Mouse (Mus musculus) lung, adult 10 weeks (tissue): Measurements from ENCODE around the gene Wbp11. TPM values are rescaled to one million over a fixed set of nuclear protein-coding genes. Genes with fewer than 3 reads are reported as not detected.

Experiments
- polyA plus RNA-seq: library from polyadenylated mRNA; stranded (reverse); fragments of 350-450 nt; fragmentation: Illumina TruSeq; extraction: RNeasy Lipid Tissue Mini Kit (QIAGEN cat#74804); gene quantifications from one replicate; pipeline ENCODE4 v1.2.3, GENCODE M21; 2014; ENCODE audit warnings: low read depth, low replicate concordance; ENCODE audit not compliant: insufficient read depth

Gene Wbp11
- polyA plus RNA-seq: 21.4 TPM

DNA sequence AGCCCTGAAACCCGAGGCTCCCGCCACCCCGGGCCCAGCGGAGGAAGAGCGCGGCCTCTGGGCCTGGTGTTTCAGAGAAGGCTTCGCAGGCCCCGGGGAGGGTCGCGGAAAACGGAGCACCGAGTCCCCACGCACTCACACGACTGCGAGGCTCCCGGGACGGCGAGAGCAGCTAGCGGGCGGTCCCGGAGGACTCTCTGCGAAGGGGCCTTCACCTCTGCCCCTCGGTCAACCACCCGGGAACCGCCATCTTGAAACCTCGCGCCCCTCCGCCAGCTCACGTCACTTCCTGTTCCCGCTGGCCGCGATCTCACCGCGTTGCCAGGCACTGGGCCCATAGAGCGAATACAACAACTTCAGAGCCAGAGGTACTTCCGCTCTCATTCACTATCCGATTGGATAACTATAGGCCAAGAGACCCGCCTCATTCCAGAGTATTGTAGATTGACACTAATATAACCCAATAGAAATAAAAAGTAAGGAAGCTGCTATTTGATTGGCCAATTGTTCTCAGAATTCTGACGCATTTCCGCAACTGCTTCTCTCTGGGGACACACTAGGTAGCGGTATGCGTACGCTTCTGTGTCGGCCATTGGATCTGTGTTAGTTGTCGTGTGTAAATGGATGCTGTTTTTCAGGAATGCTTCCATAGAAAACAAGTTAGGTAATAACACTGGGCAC lies at the start of gene Wbp11:
Gene Wbp11 (minus strand): TSS at position 353 of the 681 bp plus-strand sequence.

DNA sequence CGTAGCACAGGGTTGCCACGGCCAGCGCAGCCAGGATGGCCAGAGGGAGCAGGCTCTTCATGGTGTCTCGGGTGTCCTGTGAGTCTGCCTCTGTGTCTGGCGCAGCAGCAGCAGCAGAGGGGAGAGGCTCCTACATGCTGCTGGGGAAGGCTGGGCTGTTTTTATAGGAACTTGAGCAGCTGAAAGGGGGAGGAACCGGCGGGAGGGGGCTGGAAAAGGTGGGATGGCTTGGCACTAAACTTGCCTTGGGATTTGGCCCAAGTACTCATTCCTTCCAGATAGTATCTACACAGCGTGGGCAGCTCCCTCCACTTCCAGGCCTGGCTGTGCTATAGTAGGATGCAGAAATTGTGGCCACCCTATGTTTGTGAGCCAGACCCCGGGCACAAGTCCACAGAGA lies 47.6 kb upstream of the Wbp11 start, which contains the start of gene Mgp:
Gene Mgp (minus strand): TSS at position 154 of the 400 bp plus-strand sequence.

DNA sequence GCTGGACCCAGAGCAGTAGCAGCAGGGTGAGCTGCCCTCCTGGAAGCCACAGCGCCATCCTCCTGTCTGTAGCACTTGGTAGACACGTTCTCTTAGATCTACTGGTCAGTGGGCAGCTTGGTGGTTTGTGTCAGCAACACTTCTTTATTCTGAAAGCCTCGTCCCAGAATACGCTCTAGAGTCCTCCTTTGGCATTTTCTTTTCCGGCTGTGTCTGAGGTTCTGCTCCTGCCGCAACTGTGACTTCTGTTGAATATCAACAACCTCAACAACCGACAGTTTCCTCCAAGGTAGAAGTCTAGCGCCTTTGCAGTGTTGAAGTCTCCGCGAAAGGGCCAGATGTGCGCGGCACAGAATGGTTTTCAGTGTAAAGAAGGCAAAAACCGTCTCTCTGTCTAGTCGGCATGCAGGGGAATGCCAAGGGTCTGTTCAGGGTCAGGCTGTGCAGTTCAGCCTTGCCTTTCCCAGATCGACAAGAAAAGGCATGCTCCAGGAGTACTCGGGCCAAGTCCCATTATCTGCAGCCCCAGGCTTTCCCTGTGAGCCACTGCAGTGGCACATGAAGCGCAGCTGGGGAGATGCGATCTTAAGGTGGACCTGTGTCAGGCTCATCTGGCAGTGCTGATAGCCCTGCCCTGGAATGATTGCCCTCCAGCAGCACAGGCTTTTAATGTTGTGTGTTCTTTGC lies 29.3 kb upstream of the Wbp11 start, which contains the start of gene Art4:
Gene Art4 (minus strand): TSS at position 548 of the 687 bp plus-strand sequence.

DNA sequence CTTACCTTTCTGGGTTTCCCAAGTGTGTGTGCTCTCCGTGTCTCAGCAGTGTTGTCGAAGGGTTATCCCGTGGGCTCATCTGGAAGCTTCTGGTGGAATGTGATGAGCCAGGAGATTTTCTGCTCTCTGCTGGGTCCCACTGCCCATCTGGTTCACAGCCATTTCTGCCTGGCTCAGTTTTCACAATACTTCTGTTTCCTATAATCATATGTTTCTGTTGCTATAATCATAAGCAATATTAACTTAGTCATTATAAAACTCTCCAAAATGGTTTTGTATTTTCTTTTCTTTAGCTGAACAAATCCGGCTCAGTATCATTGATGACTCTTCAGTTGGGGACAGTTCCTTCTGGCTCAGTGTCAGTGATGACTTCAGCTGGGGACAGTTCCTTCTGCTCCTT lies 7.3 kb upstream of the Wbp11 start, which contains the start of gene Smco3:
Gene Smco3 (minus strand): TSS at position 101 of the 400 bp plus-strand sequence.

DNA sequence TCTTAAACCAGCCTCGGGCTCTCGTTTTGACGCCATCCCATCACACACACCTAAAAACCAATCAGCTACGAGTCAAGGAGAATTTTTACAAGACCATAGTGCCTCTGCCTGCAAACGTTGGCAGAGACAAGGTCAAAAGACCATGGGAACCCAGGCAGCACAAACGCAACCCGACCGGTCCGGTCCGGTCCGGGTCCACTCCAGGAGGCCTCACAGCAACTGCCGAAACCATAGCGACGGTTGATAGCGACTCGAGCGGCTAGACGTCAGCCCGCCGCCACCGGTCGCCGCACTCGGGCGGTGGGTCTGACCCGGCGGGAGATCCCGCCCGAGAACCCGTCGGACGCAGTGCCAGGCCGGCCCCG lies 535 bp downstream of the Wbp11 start, which contains the start of gene BC049715:
Gene BC049715 (plus strand): TSS at position 111 of the 365 bp plus-strand sequence.

DNA sequence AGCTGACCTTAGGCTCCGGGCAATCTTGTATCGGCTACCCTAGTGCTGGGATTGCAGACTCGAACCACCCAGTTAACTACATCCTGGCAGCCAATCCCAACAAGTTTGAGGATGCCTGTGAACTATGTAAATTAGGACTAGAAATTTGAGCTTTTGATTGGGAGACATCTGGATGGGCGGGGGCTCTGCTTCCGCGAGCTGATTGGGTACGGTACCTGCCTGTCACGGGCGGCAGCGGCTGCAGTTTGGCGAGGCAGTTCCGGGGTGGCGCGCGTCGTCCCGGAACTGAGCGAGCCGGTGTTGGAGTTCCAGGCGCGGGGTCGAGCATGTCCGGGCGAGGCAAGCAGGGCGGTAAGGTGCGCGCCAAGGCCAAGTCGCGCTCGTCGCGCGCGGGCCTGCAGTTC lies 20.0 kb downstream of the Wbp11 start, which contains the start of gene H2afj:
Gene H2afj (plus strand): TSS at position 231 of the 404 bp plus-strand sequence.

DNA sequence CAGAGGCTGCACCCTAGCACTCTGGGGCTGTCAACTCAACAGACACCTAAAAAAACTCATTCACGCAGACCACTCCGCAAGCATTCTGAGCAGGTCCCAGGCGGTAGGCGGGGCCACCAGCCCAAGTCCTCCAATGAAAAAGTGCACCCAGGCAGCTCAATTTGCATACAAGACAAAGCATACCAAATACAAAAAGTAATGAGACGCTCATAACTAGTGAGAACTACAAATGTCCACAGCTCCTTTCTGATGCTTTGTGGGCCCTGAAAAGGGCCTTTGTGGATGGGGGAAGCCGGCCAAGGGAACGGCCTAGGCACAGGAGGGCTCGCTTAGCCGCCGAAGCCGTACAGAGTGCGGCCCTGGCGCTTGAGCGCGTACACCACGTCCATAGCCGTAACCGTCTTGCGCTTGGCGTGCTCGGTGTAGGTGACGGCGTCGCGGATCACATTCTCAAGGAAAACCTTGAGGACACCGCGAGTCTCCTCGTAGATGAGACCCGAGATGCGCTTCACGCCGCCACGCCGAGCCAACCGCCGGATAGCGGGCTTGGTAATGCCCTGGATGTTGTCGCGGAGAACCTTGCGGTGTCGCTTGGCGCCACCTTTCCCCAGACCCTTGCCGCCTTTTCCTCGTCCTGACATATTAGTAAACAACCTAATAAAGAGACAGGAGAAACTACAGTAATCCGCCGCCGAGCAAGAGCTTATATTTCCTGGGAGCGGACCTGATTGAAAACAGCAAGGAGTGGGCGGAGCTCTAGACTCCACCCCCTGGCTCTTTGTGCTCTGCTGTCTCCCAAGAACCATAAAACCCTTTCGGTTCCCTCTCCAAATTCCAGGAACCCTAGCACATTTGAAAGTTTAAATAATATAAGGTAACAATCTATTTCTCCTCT lies 24.0 kb downstream of the Wbp11 start, which contains the start of gene Hist4h4:
Gene Hist4h4 (minus strand): TSS at position 677 of the 895 bp plus-strand sequence.

DNA sequence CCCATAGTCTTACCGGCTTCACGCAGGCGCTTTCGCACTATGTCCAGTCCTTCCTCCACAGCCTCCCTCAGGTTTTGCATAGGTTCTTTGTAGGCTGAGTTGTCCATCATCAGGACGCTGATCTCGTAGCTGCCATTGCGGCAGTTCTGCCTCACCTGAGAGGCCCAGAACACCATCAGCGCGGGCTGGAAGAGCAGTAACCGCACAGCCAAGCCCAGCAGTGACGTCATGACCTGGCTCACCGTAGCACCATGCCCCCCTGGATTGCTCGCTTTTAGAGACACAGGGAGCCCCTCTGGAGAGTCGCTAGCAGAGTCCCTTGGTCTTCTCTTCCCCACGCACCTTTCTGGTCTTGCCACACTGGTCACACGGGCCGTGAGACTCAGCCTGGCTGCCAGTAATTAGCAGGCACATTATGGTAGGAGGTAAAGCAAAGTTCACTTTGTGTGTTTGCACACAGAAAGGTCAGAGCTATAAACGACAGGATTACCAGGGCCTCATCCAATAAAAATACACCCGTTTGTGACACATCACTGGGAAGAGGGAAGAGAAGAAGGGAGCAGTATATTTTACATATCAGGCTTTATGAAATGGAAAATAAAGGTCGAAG lies 46.6 kb downstream of the Wbp11 start, which contains the start of gene Gucy2c:
Gene Gucy2c (minus strand): TSS at position 389 of the 610 bp plus-strand sequence.

Other genes with a start within 250 kb of the Wbp11 start
- gene Plbd1, start 166.3 kb downstream of the Wbp11 start, polyA plus RNA-seq: 30.7 TPM
- gene Gucy2c, start 46.5 kb downstream of the Wbp11 start, polyA plus RNA-seq: 0.06 TPM
- not detected for gene Hist4h4, start 23.8 kb downstream of the Wbp11 start, polyA plus RNA-seq
- 83.2 TPM for gene H2afj, start 20.0 kb downstream of the Wbp11 start, polyA plus RNA-seq
- 0.93 TPM for gene BC049715, start 607 bp downstream of the Wbp11 start, polyA plus RNA-seq
- gene Smco3, start 7.2 kb upstream of the Wbp11 start, polyA plus RNA-seq: 0.27 TPM
- 13.4 TPM for gene Art4, start 29.5 kb upstream of the Wbp11 start, polyA plus RNA-seq
- 4,570 TPM for gene Mgp, start 47.6 kb upstream of the Wbp11 start, polyA plus RNA-seq
- gene Erp27, start 93.9 kb upstream of the Wbp11 start, polyA plus RNA-seq: 0.62 TPM
- 0.66 TPM for gene Pde6h, start 95.6 kb upstream of the Wbp11 start, polyA plus RNA-seq
- 187 TPM for gene Arhgdib, start 113.7 kb upstream of the Wbp11 start, polyA plus RNA-seq